Mouse (Mus musculus) small intestine, adult 2 months (tissue): ENCODE data around the gene Pgm2.

Source experiments
- CTCF ChIP-seq: fragments of 200-500 bp; IDR thresholded peaks from 2 replicates; pipeline ENCODE4 v1.5.1; 2012; ENCODE audit warnings: low read depth, mild to moderate bottlenecking, control low read depth, inconsistent platforms, low read length, moderate library complexity, mixed read lengths; ENCODE audit not compliant: insufficient replicate concordance, insufficient read length; ENCODE audit errors: extremely low read depth
- POLR2A ChIP-seq: fragments of 200-500 bp; IDR thresholded peaks from 2 replicates; pipeline ENCODE4 v1.6.1; 2012; ENCODE audit warnings: low read depth, mild to moderate bottlenecking, control low read depth, inconsistent platforms, low read length, moderate library complexity

DNA sequence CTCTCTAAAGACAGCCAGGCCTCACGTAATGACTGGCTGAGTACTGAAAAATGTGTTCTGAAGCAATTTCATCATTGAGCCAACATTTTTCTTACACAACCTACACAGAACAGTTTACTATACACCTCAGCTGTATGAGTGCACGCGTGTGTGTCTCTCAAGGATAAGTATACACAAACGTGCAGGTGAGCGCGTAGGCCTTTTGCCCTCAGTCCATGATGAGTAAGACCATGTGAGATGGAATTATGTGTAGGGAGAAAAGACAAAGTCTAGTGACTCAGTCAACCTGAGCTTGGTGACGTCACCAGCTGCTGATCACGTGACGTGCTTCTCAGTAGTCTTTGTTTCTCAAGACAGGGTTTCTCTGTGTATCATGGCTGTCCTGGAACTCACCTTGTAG is 7.3 kb upstream of the Pgm2 start:
- TF ChIP-seq CTCF (no peak), POLR2A (no peak)
